Mouse (Mus musculus) embryonic facial prominence, embryonic 12.5 days (tissue): Measurements from ENCODE around the gene Bmpr1a. TPM values are rescaled to one million over a fixed set of nuclear protein-coding genes. Genes with fewer than 3 reads are reported as not detected.
A peak's percentile ranks its signal among the peaks of the same experiment; 100 is the strongest.

Experiments
- ATAC-seq: fragments of 200-750 bp; cut with Nextera tagmentation; 2 replicates; pipeline ENCODE4 v1.8.0; 2017; ENCODE audit not compliant: insufficient number of reproducible peaks, insufficient read depth, low FRiP score, low TSS enrichment
- H3K27ac ChIP-seq: fragments of 300-500 bp; sonication (generic); 2 replicates; pipeline ENCODE4 v1.5.1; 2016; ENCODE audit warnings: mild to moderate bottlenecking
- H3K27me3 ChIP-seq: fragments of 300-500 bp; sonication (generic); 2 replicates; pipeline ENCODE4 v1.6.1; 2016; ENCODE audit warnings: mild to moderate bottlenecking, moderate library complexity
- H3K36me3 ChIP-seq: fragments of 300-500 bp; sonication (generic); 2 replicates; pipeline ENCODE4 v1.6.1; 2016; ENCODE audit warnings: mild to moderate bottlenecking
- H3K4me1 ChIP-seq: fragments of 300-500 bp; sonication (generic); 2 replicates; pipeline ENCODE4 v1.6.1; 2016
- H3K4me2 ChIP-seq: fragments of 300-500 bp; sonication (generic); replicated peaks from 2 replicates; pipeline ENCODE4 v1.6.1; 2016; ENCODE audit warnings: mild to moderate bottlenecking, moderate library complexity
- H3K4me3 ChIP-seq: fragments of 300-500 bp; sonication (generic); 2 replicates; pipeline ENCODE4 v1.5.1; 2016; ENCODE audit warnings: mild to moderate bottlenecking
- H3K9ac ChIP-seq: fragments of 300-500 bp; sonication (generic); 2 replicates; pipeline ENCODE4 v1.6.1; 2016; ENCODE audit warnings: mild to moderate bottlenecking, moderate library complexity
- H3K9me3 ChIP-seq: fragments of 300-500 bp; sonication (generic); 2 replicates; pipeline ENCODE4 v1.6.1; 2016; ENCODE audit warnings: mild to moderate bottlenecking, moderate library complexity
- WGBS: fragments of 180-500 bp; shearing (Covaris S2); methylation state at CpG from one replicate; pipeline ENCODE4 v1.1.7; 2016; 5-methylcytosine and 5-hydroxymethylcytosine counted together
- polyA plus RNA-seq: library from polyadenylated mRNA; unstranded; fragments of >200 nt; fragmentation: Nextera tagmentation; extraction: Ambion mirVana; gene quantifications from 2 replicates; pipeline ENCODE4 v1.2.1, GENCODE M21; 2016

Gene Bmpr1a
- 71.4 TPM in 2 replicates for polyA plus RNA-seq

DNA sequence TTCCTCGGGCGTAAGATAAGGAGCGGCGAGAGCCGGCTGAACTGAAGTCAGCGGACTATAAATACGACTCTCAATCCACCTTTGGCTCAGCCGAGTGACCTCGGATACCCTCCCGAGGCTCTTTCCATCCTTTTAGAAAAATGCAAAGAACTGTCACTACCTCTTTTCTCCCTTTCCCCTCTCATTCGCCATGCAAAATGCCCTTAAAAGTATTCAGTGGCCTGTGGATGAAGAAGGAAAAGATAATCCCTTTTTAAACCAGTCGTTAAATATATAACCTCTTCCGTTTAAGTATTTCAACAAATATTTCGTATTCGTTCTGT lies at the start of gene Bmpr1a:
Gene Bmpr1a, minus strand, starts transcription at position 17 of the 323 bp plus-strand sequence.
- no peak for ATAC-seq
- no peaks in the 10 kb centered on the region for H3K36me3 ChIP-seq
- H3K9ac ChIP-seq = peak within 1 kb of the TSS; percentile 99
- peak within 1 kb of the TSS; percentile 85 for H3K4me3 ChIP-seq
- H3K9me3 ChIP-seq = no peaks in the 10 kb centered on the region
- peaks cover 27% of the 10 kb centered on the region for H3K4me1 ChIP-seq
- no peaks in the 10 kb centered on the region for H3K27me3 ChIP-seq
- peak within 1 kb of the TSS; percentile 99 for H3K27ac ChIP-seq
- H3K4me2 ChIP-seq = peak within 1 kb of the TSS; percentile 58
- 9% methylated on average over 15 of the region's 15 CpGs for WGBS

DNA sequence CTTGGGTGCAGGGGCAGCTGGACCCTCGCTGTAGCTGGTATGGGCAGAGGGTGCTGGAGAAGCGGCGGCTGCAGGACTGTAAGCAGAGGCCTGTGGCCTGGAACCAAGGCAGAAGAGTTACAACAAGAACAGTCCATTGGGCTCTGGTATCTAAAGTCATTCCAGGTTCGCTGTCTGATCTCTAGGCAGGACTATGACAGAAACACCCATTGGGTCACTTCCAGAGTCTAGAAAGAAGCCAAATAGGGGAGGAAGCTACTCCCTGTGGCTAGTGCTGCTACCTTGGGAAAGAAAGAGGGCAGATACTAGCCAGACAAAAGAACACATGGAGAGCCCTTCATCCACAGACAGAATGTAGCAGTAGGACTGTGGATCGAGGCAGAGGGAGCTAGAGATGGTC lies 49.1 kb upstream of the Bmpr1a start:
- no peak for ATAC-seq
- Histone ChIP-seq H3K4me1 (0 out of 2 replicates have a peak, but pooled peaks cover 4% of the 10 kb centered on the region), H3K36me3 (no peaks in the 10 kb centered on the region), H3K27ac (no peak overlapping the region), H3K9ac (no peak overlapping the region), H3K4me3 (no peak overlapping the region), H3K9me3 (no peaks in the 10 kb centered on the region), H3K27me3 (no peaks in the 10 kb centered on the region; the same call in 1 of the 2 replicates), H3K4me2 (no peak overlapping the region)
- 86% methylated on average over 5 of the region's 5 CpGs for WGBS

DNA sequence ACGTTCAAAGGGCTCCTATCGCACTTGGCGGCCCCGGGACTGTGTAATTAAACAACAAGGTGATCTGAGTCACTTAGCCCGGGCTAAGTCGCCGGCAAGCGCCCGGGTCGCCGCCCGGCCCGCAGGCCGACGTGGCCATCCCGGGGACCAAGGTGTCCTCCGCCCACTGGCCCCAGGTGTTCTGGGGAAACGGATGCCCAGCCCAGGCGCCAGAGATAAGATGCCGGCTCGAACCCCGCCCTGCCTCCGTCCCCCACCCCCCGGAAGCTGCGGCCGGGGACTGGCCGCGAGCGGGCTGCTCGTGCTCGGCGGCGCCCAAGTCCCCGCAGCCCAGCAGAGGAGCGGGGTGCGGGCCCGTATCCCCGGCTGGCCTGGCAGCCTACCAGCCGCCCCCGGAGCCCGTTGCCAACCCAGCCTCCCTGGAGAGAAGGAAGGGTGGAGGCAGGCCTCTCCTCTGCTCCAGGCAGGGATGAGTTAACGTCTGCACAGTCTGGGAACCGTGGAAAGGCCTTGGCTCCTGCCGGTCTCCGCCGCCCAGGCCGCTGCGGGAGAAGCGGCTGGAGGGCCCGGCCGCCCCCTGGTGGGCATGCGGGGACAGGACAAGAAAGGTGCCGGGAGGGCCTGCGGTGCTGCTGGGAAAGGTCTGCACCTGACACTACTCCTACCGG lies 46.0 kb upstream of the Bmpr1a start:
- H3K4me1 ChIP-seq = 0 out of 2 replicates have a peak, but pooled peaks cover 4% of the 10 kb centered on the region
- peak overlapping the region; percentile 83 for H3K27ac ChIP-seq
- peak overlapping the region; percentile 69 for H3K9ac ChIP-seq
- peak overlapping the region; percentile 66 for H3K4me2 ChIP-seq
- peak overlapping the region; percentile 68 for H3K4me3 ChIP-seq
- H3K36me3 ChIP-seq = no peaks in the 10 kb centered on the region
- WGBS = under 1% methylated on average over 55 of the region's 55 CpGs
- ATAC-seq = peak; percentile 92
- H3K9me3 ChIP-seq = no peaks in the 10 kb centered on the region
- H3K27me3 ChIP-seq = peaks cover under 1% of the 10 kb centered on the region; the same call in 1 of the 2 replicates

DNA sequence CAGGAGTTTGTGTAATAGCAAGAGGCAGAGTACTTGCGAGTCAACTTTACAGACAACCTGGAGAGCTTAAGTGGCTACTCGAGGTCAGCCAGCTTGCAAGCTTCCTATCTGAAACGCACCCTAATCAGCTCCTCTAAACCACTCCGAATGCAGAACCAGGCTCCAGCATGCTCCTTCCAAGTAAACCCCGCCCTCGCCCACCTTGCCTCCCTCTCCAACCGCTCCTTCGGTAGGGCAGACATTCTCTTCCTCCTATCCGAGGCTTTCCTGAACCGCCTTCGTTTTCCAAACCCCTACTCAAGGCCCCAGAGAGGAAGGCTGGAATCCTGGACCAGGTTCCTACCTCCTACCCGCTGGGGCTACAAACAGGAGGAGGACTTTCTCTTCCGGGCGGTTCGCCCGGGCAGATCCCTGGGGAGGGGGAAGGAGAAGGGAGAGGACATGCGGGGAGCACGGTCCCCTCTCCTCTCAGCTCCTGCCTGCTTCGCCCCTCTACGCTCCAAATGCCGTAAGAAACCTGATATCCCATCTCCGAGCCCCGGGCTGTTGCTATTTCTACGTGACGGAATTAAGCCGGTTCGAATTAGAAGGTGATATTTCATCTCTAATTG lies 45.4 kb upstream of the Bmpr1a start:
- H3K9ac ChIP-seq = peak overlapping the region; percentile 69
- no peaks in the 10 kb centered on the region for H3K36me3 ChIP-seq
- under 1% methylated on average over 27 of the region's 27 CpGs for WGBS
- peak overlapping the region; percentile 66 for H3K4me2 ChIP-seq
- H3K4me3 ChIP-seq = peak overlapping the region; percentile 68
- H3K27ac ChIP-seq = peak overlapping the region; percentile 83
- H3K4me1 ChIP-seq = 0 out of 2 replicates have a peak, but pooled peaks cover 4% of the 10 kb centered on the region
- H3K9me3 ChIP-seq = no peaks in the 10 kb centered on the region
- no peak for ATAC-seq
- peaks cover 4% of the 10 kb centered on the region; the same call in 1 of the 2 replicates for H3K27me3 ChIP-seq

DNA sequence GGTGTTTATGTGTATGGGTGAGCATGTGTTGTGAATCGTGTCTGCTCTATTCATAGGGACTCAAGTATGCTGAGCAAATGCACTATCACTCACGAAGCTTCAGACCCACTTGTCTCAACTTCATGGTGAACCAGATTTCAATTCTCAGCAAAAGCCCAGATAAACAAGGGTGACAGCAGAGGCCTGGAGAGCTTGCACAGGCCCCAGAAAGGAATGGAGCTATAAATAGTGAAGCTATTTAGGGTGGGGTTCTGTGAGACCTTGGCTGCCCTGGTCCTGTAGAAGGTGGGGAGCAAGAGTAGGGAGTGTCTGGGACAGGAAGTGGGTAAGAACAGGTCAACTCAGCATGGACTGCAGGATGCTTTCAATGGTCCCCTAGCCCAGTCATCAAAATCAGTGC lies 41.4 kb upstream of the Bmpr1a start:
- no peaks in the 10 kb centered on the region for H3K36me3 ChIP-seq
- no peak overlapping the region for H3K9ac ChIP-seq
- no peak overlapping the region for H3K4me3 ChIP-seq
- H3K4me2 ChIP-seq = no peak overlapping the region
- H3K27ac ChIP-seq = no peak overlapping the region
- ATAC-seq = no peak
- 78% methylated on average over 2 of the region's 2 CpGs for WGBS
- H3K9me3 ChIP-seq = no peaks in the 10 kb centered on the region
- H3K4me1 ChIP-seq = 0 out of 2 replicates have a peak, but pooled peaks cover 4% of the 10 kb centered on the region
- 0 out of 2 replicates have a peak, but pooled peaks cover 4% of the 10 kb centered on the region for H3K27me3 ChIP-seq

DNA sequence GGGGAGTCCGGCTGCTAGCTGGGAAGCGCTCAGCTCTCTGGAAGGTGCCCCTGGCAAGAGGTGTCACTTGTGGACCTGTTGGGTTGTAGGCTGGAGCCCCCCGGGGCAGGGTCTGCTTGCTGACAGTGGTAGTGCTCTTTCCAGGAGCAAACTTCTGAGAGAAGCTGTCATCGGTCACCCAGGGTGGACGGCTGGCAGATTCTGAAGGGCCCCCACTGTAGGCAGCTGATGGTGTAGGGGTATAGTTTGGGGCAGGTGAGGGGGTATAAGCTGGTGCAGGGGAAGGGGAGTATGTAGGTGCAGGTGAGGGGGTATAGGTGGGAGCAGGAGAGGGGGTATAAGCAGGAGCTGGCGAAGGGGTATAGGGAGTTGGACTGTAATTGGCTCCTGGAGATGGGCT lies 40.9 kb upstream of the Bmpr1a start:
- no peaks in the 10 kb centered on the region for H3K36me3 ChIP-seq
- H3K27me3 ChIP-seq = 0 out of 2 replicates have a peak, but pooled peaks cover 4% of the 10 kb centered on the region
- 85% methylated on average over 6 of the region's 6 CpGs for WGBS
- no peak overlapping the region for H3K9ac ChIP-seq
- ATAC-seq = no peak
- H3K27ac ChIP-seq = no peak overlapping the region
- no peak overlapping the region for H3K4me2 ChIP-seq
- H3K4me3 ChIP-seq = no peak overlapping the region
- H3K9me3 ChIP-seq = no peaks in the 10 kb centered on the region
- 0 out of 2 replicates have a peak, but pooled peaks cover 4% of the 10 kb centered on the region for H3K4me1 ChIP-seq

DNA sequence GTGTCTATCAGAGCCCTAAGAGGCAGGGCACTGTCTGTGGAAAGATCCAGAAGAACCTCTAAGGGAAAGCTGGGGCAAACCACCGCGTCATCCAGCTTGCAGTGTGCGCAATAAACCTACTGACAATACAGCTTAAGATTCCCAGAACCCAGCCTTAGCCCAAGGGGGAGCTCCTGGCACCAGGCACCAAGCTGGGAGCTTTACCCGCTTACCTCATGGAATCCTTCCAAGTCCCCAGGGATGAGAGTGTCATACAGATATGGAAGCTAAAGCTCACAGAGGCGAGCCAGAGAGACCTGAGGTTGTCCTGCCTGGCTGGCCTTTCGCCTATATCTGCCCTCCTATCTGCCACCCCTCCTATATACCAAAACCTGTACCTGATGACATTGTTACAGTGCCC lies 40.5 kb upstream of the Bmpr1a start:
- no peaks in the 10 kb centered on the region for H3K36me3 ChIP-seq
- WGBS = 74% methylated on average over 6 of the region's 6 CpGs
- no peak for ATAC-seq

DNA sequence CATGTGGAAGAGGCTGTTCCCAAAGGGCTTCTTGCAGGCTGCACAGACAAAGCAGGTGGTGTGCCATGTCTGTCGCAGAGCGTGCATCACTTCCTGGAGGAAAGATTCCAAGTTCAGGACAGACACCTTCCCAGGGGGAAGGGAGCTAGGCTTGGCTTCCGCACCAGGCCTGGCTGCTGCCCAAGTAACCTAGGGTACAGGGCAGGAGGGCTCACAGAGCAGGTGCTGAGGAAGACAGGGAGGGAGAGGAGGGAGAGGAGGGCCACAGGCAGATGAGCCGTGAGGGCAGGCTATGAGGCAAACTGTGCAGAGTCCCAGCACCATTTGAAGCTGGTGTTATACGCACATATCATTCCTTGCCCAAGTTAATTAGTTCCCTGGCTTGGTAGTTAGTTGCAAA lies 38.8 kb upstream of the Bmpr1a start:
- Histone ChIP-seq H3K36me3 (no peaks in the 10 kb centered on the region), H3K9ac (no peak overlapping the region), H3K9me3 (no peaks in the 10 kb centered on the region), H3K27me3 (0 out of 2 replicates have a peak, but pooled peaks cover 4% of the 10 kb centered on the region), H3K4me2 (no peak overlapping the region), H3K27ac (no peak overlapping the region), H3K4me3 (no peak overlapping the region), H3K4me1 (no peaks in the 10 kb centered on the region)
- no peak for ATAC-seq
- 86% methylated on average over 5 of the region's 5 CpGs for WGBS

More for the DNA sequence above, 40.5 kb upstream of the Bmpr1a start:
- 0 out of 2 replicates have a peak, but pooled peaks cover 4% of the 10 kb centered on the region for H3K27me3 ChIP-seq
- no peak overlapping the region for H3K4me3 ChIP-seq
- no peaks in the 10 kb centered on the region for H3K9me3 ChIP-seq
- no peak overlapping the region for H3K4me2 ChIP-seq
- H3K9ac ChIP-seq = no peak overlapping the region
- H3K27ac ChIP-seq = no peak overlapping the region
- H3K4me1 ChIP-seq = 0 out of 2 replicates have a peak, but pooled peaks cover 4% of the 10 kb centered on the region

DNA sequence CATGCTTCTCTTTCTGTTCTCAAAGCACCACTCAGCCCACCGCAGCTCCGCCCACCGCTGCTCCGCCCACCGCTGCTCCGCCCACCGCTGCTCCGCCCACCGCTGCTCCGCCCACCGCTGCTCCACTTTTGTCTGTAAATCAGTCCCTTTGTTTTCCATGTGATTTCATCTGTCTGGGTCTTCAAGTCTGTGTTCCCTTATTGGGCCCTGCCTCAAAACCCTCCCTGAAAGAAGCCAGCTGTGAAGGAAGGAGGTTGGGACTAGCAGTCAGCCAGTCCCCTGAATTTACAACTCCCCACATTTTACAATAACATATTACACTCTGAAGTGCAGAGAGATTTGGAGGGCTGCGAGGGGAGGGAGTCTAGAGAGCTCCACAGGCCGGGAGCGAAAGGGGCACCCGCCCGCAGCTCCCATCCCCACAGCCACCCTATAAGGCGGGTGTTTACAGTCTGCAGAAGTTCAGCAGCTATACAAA lies 37.6 kb upstream of the Bmpr1a start:
- Histone ChIP-seq H3K27me3 (0 out of 2 replicates have a peak, but pooled peaks cover 4% of the 10 kb centered on the region), H3K36me3 (no peaks in the 10 kb centered on the region), H3K4me3 (no peak overlapping the region), H3K27ac (no peak overlapping the region), H3K4me2 (peak overlapping the region; percentile 17; the same call in 1 of the 2 replicates), H3K4me1 (no peaks in the 10 kb centered on the region), H3K9ac (no peak overlapping the region), H3K9me3 (no peaks in the 10 kb centered on the region)
- no peak for ATAC-seq
- 12% methylated on average over 17 of the region's 17 CpGs for WGBS

DNA sequence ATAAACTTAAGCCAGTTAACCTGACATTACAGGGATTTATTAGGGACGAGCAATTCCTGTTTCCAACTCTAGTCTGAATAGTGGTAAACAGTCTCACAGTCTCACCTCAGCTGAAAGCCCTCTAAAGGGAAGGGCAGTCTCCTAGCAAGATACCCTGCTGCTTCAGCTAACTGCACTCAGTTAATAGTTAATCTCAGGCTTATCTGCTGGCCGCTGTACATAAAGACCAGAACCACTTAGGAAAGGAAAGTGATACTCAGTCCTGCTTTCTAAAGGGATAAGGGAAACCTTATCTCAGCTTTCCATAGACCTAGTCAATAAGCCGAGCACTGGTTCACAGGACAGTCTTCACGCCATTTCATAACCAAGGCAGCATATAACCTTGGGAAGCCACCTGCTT lies 32.7 kb upstream of the Bmpr1a start:
- no peak overlapping the region for H3K4me3 ChIP-seq
- H3K9ac ChIP-seq = no peak overlapping the region
- no peak overlapping the region for H3K27ac ChIP-seq
- H3K4me1 ChIP-seq = no peaks in the 10 kb centered on the region
- 71% methylated on average over 4 of the region's 4 CpGs for WGBS
- no peaks in the 10 kb centered on the region for H3K27me3 ChIP-seq
- no peak overlapping the region for H3K4me2 ChIP-seq
- ATAC-seq = no peak
- no peaks in the 10 kb centered on the region for H3K36me3 ChIP-seq
- H3K9me3 ChIP-seq = no peaks in the 10 kb centered on the region

DNA sequence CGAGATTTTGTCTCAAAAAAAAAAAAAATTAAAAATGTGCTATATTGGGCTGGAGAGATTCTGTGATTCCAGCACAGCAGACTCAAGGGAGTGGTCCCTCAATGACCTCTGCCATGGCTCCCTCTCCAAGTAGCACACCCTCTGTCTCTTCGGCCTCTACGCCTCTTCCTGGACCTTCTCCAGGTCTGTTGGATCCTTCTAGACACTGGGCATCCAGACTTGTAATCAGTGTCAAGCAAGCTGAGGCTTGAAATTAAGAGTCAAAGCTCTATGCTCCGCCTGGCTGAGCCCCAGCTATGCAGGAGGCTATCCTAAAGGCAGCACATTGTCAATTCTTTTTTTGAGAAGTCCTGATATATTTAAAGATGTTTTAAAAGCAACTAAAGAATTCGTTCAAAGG lies 30.4 kb upstream of the Bmpr1a start:
- no peak for ATAC-seq
- Histone ChIP-seq H3K27ac (no peak overlapping the region), H3K27me3 (0 out of 2 replicates have a peak, but pooled peaks cover 3% of the 10 kb centered on the region), H3K9me3 (no peaks in the 10 kb centered on the region), H3K36me3 (no peaks in the 10 kb centered on the region), H3K4me3 (no peak overlapping the region), H3K9ac (no peak overlapping the region), H3K4me1 (no peaks in the 10 kb centered on the region), H3K4me2 (no peak overlapping the region)
- 85% methylated on average over 5 of the region's 5 CpGs for WGBS

DNA sequence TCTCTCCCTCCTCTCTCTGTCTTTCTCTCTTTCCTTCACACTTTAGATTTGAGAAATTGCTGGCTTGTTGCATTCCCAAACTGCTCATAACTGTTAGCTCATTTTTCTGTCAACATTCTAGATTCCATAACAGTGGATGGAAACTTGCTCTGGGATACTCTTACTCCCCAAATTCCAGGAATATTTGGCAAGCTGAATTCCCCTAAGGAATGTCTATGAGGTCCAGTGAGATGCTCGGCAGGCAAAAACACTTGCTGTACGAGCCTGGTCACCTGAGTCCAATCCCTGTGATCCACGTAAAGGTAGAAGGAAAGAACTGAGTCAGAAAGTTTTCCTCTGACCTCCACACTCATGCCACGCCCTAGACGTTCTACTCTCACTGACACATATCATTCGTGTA lies 29.4 kb upstream of the Bmpr1a start:
- Histone ChIP-seq H3K4me3 (no peak overlapping the region), H3K4me1 (no peaks in the 10 kb centered on the region), H3K9ac (no peak overlapping the region), H3K9me3 (no peaks in the 10 kb centered on the region), H3K36me3 (no peaks in the 10 kb centered on the region), H3K27ac (no peak overlapping the region), H3K27me3 (0 out of 2 replicates have a peak, but pooled peaks cover 6% of the 10 kb centered on the region), H3K4me2 (no peak overlapping the region)
- ATAC-seq = no peak
- WGBS = 74% methylated on average over 6 of the region's 6 CpGs
